Mouse (Mus musculus) c-Kit-negative CD71-positive TER-119-positive erythroid progenitor cells, embryonic 14.5 days (primary cell): ENCODE measurements around the gene Tsen15.
"Not testable (repeated sequence)": the region's sequence is repeated elsewhere in the genome, so short reads cannot be mapped to it uniquely, and the experiment has no call there.

ENCODE experiments used
- DNase-seq: peaks from one replicate; pipeline ENCODE4 v3.0.0-alpha.2; 2013; ENCODE audit warnings: low read depth, low spot score

Tsen15 gene

GRCm38 (mm10) chr1:152385693-152386092 lies 795 bp downstream of the Tsen15 start:
- not testable (repeated sequence) for DNase-seq

GRCm38 (mm10) chr1:152384589-152384988 lies 1.9 kb downstream of the Tsen15 start:
- no peak for DNase-seq

GRCm38 (mm10) chr1:152378311-152378710 lies 8.2 kb downstream of the Tsen15 start:
- no peak for DNase-seq

GRCm38 (mm10) chr1:152369139-152369538 lies 17.3 kb downstream of the Tsen15 start:
- no peak for DNase-seq

- DNase-seq = no peak
These were observed 18.0 kb downstream of the Tsen15 start for GRCm38 (mm10) chr1:152368311-152369088.

GRCm38 (mm10) chr1:152356721-152357120 lies 29.8 kb downstream of the Tsen15 start:
- no peak for DNase-seq

- no peak for DNase-seq
These were observed 38.5 kb downstream of the Tsen15 start for GRCm38 (mm10) chr1:152347946-152348345.

- no peak for DNase-seq
These were observed 62.5 kb downstream of the Tsen15 start for GRCm38 (mm10) chr1:152324024-152324423.
